Mouse (Mus musculus) retina, embryonic 14.5 days (tissue): ENCODE measurements around the gene Eif4g1.
A peak's percentile ranks its signal among the peaks of the same experiment; 100 is the strongest.

Experiments
- DNase-seq: peaks from one replicate; pipeline ENCODE4 v3.0.0-alpha.2; 2015; ENCODE audit warnings: low spot score

Eif4g1 gene

DNA sequence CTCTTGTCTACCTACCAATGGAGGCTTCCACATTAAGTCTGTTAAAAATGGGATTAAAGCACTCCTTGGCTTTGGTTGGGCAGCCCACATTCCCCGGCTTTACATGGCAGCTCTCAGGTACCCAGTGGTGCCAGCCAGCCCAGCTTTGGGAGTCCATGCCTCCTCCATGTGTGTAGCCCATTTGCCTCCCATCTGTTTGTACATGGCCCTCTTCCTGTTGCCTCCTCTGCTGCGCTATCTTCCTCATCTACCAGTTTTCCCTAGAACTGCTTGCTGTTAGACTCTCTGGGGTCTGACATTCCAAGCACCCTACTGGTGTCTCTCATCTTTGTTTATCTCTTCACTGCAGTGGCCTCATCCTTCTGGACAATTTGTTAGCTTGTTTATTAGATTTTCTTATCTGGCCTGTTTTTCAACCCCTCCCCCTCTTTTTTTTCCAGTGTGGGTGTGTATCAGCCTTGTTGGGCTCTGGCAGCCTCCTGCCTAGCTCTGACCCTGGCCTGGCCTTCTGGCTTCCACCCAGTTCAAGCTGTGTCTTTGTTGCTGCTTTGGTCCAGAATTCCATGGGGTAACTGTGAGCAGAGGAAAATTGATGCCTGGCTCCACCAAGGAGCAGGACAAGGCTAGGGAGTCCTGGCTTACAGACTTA lies 38.4 kb downstream of the Eif4g1 start:
- no peak for DNase-seq

DNA sequence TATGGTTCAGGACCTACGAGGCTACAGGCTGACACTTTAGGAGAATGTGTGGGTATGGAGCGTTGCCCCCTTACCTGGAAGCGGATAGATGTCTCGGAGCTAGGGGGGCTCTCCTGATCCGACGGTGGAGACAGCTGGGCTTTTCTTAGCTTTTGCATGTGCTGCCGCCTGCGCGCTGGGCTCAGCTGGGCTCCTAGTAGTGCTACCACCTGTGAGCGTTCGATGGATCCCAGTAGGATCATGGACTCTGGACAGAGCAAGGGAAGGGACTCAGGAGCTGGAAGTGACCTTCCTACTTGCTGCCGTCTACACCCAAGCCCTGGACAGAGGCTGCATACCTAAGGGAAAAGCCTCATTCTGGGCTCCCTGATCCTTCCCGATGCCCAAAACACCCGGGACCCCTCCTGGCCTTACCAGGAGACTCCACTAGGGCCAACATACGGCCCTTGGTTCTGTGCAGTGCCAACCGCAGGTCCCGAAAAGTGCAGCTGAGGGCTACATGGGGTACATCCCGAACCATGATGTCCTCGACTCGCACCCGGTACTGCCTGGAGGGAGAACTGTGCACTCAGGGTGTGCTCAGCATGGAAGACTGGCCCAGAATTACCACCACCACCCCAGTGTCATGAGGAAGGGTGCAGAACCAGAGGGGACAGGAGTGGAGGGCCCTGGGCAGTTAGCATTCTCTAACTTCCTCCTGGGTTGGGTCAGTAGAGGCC lies 40.3 kb downstream of the Eif4g1 start:
- no peak for DNase-seq

DNA sequence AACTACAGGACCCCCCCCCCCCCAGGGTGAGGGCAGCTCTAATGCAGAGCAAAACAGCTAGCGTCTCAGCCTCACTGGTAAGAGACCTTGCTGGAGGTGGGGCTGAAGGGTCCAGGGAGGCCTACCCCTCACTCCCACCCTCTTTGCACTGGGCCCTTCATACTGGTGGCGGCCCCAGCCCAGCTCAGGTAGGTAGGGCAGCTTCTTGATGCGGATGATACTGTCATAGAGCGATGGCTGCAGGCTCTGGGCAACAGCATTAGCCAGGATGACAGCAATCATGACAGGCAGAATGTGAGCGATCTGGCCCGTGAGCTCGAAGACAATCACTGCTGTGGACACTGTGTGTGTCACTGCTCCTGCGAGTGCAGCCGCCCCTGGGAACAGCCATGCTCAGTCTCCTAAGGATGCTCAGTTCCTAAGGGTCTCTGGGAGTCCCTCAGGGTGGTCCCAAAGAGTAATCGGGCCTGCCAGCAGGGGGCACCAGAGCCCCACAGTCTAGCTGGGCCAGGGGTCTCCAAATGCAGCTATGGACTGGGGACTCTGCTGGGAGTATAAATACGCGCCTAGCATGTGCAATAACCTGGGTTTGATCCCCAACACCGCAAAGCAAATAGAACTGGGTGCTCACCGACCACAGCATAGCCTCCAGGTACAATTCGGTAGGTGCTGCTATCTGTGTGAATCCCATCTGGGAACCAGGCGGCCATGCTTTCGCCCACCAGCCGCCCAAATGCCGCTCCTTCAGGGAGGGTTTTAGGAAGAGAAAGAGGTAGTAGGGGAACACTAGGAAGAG lies 41.0 kb downstream of the Eif4g1 start:
- DNase-seq = peak; percentile 85

DNA sequence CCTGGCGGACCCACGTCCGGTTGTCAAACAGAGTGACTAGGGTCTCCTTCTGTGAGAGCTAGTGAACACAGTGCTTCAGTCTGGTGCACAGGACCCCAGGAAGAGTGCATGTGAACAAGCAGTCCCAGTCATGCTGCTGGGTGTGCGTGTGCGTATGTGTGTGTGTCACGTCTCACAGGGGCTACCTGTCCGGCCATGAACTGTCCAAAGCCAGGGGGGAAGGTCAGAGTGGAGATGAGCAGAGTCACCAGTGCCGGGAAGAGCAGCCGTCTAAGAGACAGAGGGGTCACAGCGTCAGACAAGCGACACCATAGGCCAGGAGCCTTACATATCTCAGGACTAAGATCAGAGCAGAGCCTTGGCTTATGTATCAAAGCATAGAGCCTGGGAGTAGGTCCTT lies 42.3 kb downstream of the Eif4g1 start:
- no peak for DNase-seq

DNA sequence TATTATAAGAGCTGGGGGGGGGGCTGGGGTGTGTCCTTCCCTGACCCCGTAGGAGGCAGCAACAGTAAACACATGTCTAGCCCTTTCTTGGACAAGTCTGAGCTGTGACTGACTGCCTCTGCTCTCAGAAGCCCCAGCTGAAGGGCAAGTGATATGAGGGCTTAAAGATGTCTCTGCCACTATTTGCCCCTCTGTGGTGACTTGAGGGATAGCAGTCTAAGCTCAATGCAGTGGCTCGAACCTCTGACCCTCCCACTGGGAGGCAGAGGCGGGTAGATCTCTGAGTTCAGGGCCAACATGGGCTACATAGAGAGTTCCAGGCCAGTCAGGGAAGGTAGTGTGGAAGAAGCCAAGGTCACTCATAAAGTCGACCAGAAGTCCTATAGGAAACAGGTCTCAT lies 42.7 kb downstream of the Eif4g1 start:
- DNase-seq = no peak

DNA sequence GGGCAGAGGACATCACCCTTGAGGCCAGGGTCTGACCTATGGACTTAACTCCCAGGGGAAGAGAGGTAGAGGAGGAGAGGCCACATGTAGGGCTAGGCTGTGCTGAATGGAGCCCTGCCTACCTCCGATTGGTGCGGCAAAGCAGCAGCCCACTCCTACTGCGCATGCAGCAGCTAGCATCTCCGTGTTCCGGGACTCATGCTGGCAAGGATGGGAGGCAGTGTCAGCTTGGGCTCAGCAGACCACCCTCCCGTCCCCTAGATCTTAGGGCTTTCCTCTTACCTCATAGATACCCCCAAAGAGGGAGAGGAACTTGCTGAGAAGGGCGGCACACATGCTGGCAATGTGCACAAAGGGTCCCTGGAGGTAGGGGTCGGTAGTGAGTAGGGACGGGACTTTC lies 44.1 kb downstream of the Eif4g1 start:
- no peak for DNase-seq

- no peak for DNase-seq
Observed at GRCm38 (mm10) chr16:20712889-20713288, 44.8 kb downstream of the Eif4g1 start.

- DNase-seq = no peak
Observed at GRCm38 (mm10) chr16:20714307-20715080, 46.4 kb downstream of the Eif4g1 start.

DNA sequence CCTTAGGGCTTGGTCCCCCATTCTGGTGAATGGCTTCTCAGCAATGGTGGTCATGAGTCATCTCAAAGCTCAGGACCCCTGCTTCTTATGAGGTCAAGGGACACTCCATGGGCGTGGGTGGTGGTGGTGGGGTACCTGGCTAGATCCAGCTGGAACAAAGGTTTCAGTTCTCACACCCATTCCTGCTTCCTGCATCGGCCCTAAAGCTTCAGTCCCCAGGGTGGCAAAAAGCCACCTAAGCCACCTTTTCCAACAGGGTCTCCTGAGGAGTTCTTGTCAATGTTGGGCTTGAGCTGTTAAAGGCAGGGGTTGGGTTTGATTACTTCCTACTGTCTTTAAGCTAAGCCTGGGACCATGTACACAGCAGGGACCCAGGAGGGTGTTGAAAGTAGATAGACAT lies 47.0 kb downstream of the Eif4g1 start:
- DNase-seq = no peak

DNA sequence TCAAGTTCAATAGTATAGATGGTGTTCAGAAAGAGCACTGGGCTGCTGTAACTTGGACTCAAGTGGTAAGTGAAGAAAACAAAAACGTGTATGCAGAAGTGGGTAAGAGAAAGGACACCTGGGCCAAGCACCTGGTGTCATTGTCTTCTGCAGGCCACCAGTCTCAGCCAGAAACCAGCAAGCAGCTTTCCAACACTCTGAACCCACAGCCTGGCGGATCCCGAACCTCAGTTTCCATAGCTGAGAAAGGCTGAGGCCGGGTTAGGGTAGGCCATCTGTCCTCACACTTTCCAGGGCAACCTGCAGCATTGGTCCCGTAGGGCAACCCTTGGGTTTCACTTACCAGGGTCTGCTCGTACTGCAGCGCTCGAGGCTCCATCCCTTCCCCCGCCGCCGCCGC lies 47.5 kb downstream of the Eif4g1 start:
- no peak for DNase-seq

DNA sequence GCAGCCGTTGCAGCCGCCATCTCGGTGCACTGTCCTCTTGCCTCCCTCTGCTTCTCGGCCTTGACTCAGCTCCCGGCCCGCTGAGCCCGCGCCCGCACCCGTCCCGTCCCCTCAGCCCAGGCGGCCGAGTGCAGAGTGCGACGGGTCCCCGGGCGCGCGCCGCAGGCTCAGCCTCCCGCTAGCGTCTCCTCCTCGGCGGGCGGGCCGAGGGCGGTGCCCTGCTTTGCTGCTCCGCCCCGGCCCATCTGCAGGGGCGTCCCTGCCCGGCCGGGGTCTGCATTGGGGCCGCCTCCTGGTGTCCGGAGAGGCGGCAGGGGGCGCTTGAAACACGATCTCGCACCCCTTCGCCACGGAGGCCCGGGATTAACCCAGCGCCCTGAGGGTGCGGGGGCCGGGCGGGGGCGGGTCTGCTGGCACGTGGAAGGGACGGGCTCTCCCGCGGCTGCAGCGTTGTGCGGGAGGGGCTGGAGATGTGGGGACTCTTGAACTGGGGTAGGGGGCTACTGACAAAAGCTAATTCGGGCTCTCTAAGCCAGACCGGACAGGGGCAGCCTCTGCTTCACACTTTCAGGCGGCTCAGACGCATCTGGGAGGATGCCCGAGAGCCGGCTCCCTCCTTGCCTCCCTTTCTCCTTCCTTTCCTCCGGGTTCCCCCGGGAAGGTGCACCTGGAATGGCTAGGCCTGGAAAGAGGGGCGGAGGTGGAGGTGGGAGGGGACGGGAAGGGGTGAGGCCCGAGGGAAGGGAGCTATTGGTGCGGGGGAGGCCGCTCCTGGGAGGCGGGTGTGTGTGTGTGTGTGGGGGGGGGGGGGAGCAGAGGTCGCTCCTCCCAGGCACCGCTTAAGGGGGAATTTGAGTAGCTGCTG lies 48.1 kb downstream of the Eif4g1 start:
- DNase-seq = peak; percentile 85

GRCm38 (mm10) chr16:20716841-20717180 lies 48.7 kb downstream of the Eif4g1 start:
- no peak for DNase-seq

DNA sequence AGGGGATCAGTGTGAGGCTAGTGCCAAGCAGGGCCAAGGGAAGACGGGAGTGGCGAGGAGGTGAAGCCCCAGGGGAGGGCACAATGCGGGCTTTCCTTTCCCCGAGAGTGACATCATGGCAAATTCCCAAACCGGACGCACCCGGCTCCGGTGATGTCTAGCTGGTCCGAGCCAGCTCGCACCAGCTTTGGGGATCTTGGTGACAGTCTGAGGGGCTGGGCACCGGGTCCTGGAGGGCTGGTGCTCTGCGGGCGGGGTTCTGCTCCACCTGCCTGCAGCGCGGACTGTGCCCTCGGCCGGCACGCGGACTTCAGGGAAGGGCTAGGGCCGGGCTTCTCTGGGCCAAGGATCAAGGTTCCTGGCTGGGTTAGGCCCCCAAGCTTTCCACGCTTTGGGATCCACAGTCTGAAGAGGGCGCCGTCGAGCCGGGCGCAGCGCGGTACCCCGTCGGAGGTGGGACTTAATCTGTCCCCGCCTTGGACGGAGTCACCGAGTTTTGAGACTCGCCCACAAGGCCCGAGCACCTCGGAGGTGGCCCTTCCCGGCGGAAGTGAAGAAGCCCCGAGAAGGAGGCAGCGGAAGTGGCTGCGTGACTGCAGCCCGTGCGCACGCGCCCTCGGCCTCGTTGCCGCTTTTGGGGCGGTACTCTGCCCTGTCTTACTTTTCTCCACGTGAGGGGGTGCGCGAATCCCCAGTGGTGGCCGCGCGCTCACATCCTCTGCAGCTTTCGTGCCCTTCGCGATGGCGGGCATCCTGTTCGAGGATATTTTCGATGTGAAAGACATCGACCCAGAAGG lies 49.3 kb downstream of the Eif4g1 start, which contains the start of the genes Polr2h and Clcn2:
Gene Polr2h (plus strand): TSS at position 485 of the 797 bp plus-strand sequence.
Gene Clcn2 (minus strand): TSS at position 566 of the 797 bp plus-strand sequence.
- DNase-seq = peak; percentile 94

DNA sequence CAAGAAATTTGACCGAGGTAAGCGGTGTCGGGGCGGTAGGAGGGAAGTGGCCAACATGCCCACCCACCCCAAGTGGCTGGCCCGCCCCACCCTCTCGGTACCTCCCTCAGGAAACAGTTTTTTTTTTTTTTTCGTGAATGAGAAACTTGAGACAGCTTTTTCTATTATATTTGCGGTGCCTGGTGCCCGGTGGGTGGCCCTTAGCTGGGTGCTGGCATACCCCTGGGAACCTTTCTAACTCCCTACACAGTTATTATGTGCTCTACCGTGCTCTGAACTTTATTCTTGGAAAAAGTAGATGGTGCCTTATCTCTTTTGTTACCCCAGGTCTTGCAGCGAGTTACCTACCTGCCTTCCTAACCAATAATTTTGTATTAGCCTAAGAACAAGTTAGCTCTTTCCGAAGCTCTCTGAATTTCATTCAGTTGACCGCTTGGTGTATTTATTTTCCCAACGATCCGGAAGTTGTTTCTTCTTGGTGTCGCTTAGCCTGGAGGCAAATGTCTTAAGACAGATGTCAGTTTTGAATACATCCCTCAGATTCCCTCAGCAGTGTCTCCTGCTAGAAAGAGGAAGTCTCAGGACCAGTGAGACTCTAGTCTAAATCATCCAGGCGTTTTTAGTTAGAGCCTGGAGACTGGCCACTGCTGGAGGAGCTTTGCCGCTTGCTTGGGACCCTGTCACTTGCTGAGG lies 50.0 kb downstream of the Eif4g1 start:
- DNase-seq = no peak

- no peak for DNase-seq
Observed at GRCm38 (mm10) chr16:20721808-20722207, 53.7 kb downstream of the Eif4g1 start.

GRCm38 (mm10) chr16:20722736-20723135 lies 54.6 kb downstream of the Eif4g1 start:
- DNase-seq = no peak

DNA sequence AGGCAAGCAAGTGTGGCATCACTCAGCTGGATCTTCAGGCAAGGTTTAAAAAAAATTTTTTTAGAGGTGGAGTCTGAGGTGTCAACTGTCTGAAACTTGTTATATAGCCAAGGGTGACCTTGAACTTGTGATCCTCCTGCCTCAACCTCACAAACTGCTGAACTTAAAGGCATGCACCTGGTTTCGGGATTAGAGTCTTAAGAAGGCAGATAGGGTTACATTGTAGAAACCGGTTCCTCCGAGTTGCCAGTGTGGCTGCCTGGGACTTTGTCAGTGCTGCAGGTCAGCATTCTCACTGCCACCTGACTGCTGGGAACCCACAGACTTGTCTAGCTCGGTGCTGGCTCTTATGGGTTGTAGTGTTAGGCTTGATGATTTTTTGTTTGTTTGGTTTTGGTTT lies 55.1 kb downstream of the Eif4g1 start:
- no peak for DNase-seq

- DNase-seq = peak; percentile 68
Observed at GRCm38 (mm10) chr16:20724338-20724748, 56.2 kb downstream of the Eif4g1 start.

DNA sequence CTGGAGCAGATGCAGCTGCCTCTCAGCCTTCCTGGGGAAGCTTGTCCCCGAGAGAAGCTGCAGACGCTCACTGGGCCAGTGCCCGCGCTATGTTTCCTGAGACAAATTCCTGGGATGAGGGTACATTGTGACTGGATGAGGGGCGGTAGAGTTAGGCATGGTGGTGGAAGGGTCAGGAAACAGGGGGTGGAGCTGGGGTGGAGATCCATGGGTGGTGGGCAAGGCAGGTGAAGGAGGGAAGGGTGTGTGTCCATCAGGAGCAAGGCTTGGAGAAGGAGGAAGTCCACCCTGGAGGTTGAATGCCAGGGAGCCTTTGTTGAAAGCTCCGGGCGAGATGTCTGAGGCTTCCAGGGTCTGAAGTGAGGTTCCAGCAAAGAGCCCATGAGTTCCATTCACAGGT lies 57.2 kb downstream of the Eif4g1 start:
- no peak for DNase-seq

GRCm38 (mm10) chr16:20725750-20726149 lies 57.6 kb downstream of the Eif4g1 start:
- DNase-seq = no peak
